Mouse (Mus musculus) E14TG2a.4 (cell line): ENCODE data around the gene Cav3.

Experiments used
- CTCF ChIP-seq: conservative IDR thresholded peaks from 2 replicates; pipeline ENCODE4 v1.5.1; 2014; ENCODE audit warnings: low read length
- NANOG ChIP-seq: IDR thresholded peaks from 2 replicates; pipeline ENCODE4 v1.6.1; 2014; ENCODE audit warnings: borderline replicate concordance, low read length, mixed read lengths
- POU5F1 ChIP-seq: IDR thresholded peaks from 2 replicates; pipeline ENCODE4 v1.6.1; 2014; ENCODE audit warnings: low read length, borderline replicate concordance

DNA sequence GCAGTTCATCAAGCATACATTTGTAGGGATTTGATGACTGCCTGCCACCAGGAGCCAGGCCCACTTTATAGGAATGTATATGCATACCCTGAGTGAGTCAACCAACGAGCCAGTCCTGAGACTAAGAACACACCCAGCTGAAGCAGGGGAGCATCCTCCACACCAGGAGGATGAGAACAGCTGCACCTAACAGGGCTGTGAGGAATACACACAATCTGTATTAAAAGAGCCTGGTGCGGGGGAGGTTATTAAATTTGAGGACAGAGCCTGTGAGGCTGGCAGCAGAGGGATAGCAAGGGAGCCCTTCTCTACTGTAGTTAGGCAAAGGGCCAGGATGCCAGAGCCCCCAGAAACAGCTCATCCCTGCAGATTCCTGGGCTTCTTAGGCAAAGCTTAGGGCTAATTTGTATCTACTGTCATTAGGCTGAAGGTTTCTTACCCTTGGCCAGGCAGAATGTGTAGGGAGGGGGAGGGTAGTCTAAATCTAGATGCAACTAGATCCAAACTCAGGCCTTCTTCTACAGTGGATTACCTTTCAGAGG, 50.4 kb downstream of the Cav3 start:
- no peak for TF ChIP-seq CTCF
- TF ChIP-seq NANOG, result no peak
- no peak for TF ChIP-seq POU5F1
